Mouse (Mus musculus) heart, postnatal 0 days (tissue): ENCODE results near the gene Gm49384. TPM values are rescaled to one million over a fixed set of nuclear protein-coding genes. Genes with fewer than 3 reads are reported as not detected.

Experiments used
- ATAC-seq: fragments of 200-750 bp; cut with Nextera tagmentation; 2 replicates; pipeline ENCODE4 v1.8.0; 2017; ENCODE audit warnings: low read depth, moderate number of reproducible peaks, moderate library complexity; ENCODE audit not compliant: insufficient read depth
- DNase-seq: peaks from one replicate; pipeline ENCODE4 v3.0.0-alpha.2; 2016; ENCODE audit warnings: low spot score
- H3K27ac ChIP-seq: fragments of 300-500 bp; sonication (generic); 2 replicates; pipeline ENCODE4 v1.5.1; 2014; ENCODE audit warnings: low read depth, mild to moderate bottlenecking
- H3K27me3 ChIP-seq: fragments of 300-500 bp; sonication (generic); 2 replicates; pipeline ENCODE4 v1.6.1; 2014; ENCODE audit warnings: low read length, mixed read lengths; ENCODE audit not compliant: control insufficient read depth, insufficient read depth
- H3K36me3 ChIP-seq: fragments of 300-500 bp; sonication (generic); replicated peaks from 2 replicates; pipeline ENCODE4 v1.6.1; 2014; ENCODE audit warnings: low read length, mixed read lengths; ENCODE audit not compliant: control insufficient read depth, insufficient read depth
- H3K4me1 ChIP-seq: fragments of 300-500 bp; sonication (generic); 2 replicates; pipeline ENCODE4 v1.6.1; 2014; ENCODE audit warnings: antibody characterized with exemption; ENCODE audit not compliant: control insufficient read depth, insufficient read depth
- H3K4me2 ChIP-seq: fragments of 300-500 bp; sonication (generic); 2 replicates; pipeline ENCODE4 v1.6.1; 2014; ENCODE audit warnings: low read depth, mild to moderate bottlenecking, low read length, moderate library complexity
- H3K4me3 ChIP-seq: fragments of 300-500 bp; sonication (generic); 2 replicates; pipeline ENCODE4 v1.5.1; 2014; ENCODE audit warnings: low read depth, low read length
- H3K9ac ChIP-seq: fragments of 300-500 bp; sonication (generic); replicated peaks from 2 replicates; pipeline ENCODE4 v1.6.1; 2014; ENCODE audit warnings: low read depth, low read length, mixed read lengths
- H3K9me3 ChIP-seq: fragments of 300-500 bp; sonication (generic); replicated peaks from 2 replicates; pipeline ENCODE4 v1.6.1; 2016; ENCODE audit warnings: low read length; ENCODE audit not compliant: control insufficient read depth
- CTCF ChIP-seq: IDR thresholded peaks from 2 replicates; pipeline ENCODE4 v1.5.1; 2016; ENCODE audit warnings: antibody characterized with exemption, control low read depth, low read depth
- EP300 ChIP-seq: IDR thresholded peaks from 2 replicates; pipeline ENCODE4 v1.6.1; 2016; ENCODE audit warnings: antibody characterized with exemption, low read depth
- WGBS: fragments of 180-500 bp; shearing (Covaris S2); extraction: QIAGEN DNeasy Blood & Tissue Kit; methylation state at CpG from one replicate; pipeline ENCODE4 v1.1.7; 2014; 5-methylcytosine and 5-hydroxymethylcytosine counted together
- microRNA-seq: library from miRNA; unstranded; fragments of <30 nt; microRNA quantifications from one replicate; pipeline ENCODE4, GENCODE M21; 2016
- polyA plus RNA-seq: library from polyadenylated mRNA; unstranded; fragments of >200 nt; fragmentation: Nextera tagmentation; extraction: Ambion mirVana; gene quantifications from 2 replicates; pipeline ENCODE4 v1.2.1, GENCODE M21; 2015
- total RNA-seq: library from RNA; depleted of rRNA; stranded (reverse); fragments of >200 nt; gene quantifications from 2 replicates; pipeline ENCODE4 v1.2.3, GENCODE M21; 2014; ENCODE audit warnings: low replicate concordance; rRNA removed

Gm49384 gene
- total and polyA plus RNA-seq, 2 experiments from 2014 or later = 5.5 to 7.1 TPM

GRCm38 (mm10) chr12:69139841-69140240, 64.2 kb downstream of the Gm49384 start:
- no peak overlapping the region for H3K4me3 ChIP-seq
- no peak overlapping the region for H3K27ac ChIP-seq
- WGBS = 79% methylated on average over 7 of the region's 7 CpGs
- ATAC-seq (no peak), DNase-seq (no peak)
- TF ChIP-seq CTCF (no peak), EP300 (no peak)
- no peaks in the 10 kb centered on the region for H3K36me3 ChIP-seq
- no peaks in the 10 kb centered on the region for H3K9me3 ChIP-seq
- H3K9ac ChIP-seq = no peak overlapping the region
- no peaks in the 10 kb centered on the region for H3K4me1 ChIP-seq
- H3K4me2 ChIP-seq = no peak overlapping the region
- no peaks in the 10 kb centered on the region for H3K27me3 ChIP-seq

Small RNA genes lying within 50 kb of the gene (microRNA-seq; reads per million reads assigned to microRNA genes)
- gene Gm47287 (not detected), gene Gm47295 (1.1 reads per million)

Other genes starting within 250 kb of the Gm49384 start
- 67.6 and 219 TPM in 2 replicates for gene Rps29, start 45.1 kb downstream of the Gm49384 start, total RNA-seq
- gene Rps29, start 45.1 kb downstream of the Gm49384 start, polyA plus RNA-seq = 1,581 and 1,638 TPM in 2 replicates
- gene Lrr1, start 35.5 kb downstream of the Gm49384 start, total RNA-seq = 3.9 TPM in 1 of 2 replicates, not detected in the other
- 4.0 and 5.1 TPM in 2 replicates for gene Lrr1, start 35.5 kb downstream of the Gm49384 start, polyA plus RNA-seq
- 57.0 and 86.3 TPM in 2 replicates for gene Rpl36al, start 20.2 kb downstream of the Gm49384 start, total RNA-seq
- gene Rpl36al, start 20.2 kb downstream of the Gm49384 start, polyA plus RNA-seq = 502 and 513 TPM in 2 replicates
- 43.1 and 55.0 TPM in 2 replicates for gene Mgat2, start 20.1 kb downstream of the Gm49384 start, total RNA-seq
- 28.2 and 29.9 TPM in 2 replicates for gene Mgat2, start 20.1 kb downstream of the Gm49384 start, polyA plus RNA-seq
- gene Gm49383, start 7.2 kb downstream of the Gm49384 start, total RNA-seq = 6.3 and 13.1 TPM in 2 replicates
- 7.9 and 8.6 TPM in 2 replicates for gene Gm49383, start 7.2 kb downstream of the Gm49384 start, polyA plus RNA-seq
- gene Dnaaf2, start 5.8 kb downstream of the Gm49384 start, total RNA-seq = 1.8 and 3.7 TPM in 2 replicates
- gene Dnaaf2, start 5.8 kb downstream of the Gm49384 start, polyA plus RNA-seq = 3.8 and 4.8 TPM in 2 replicates
- gene Pole2, start 23.9 kb upstream of the Gm49384 start, total RNA-seq = 0.88 and 2.2 TPM in 2 replicates
- 5.0 and 5.2 TPM in 2 replicates for gene Pole2, start 23.9 kb upstream of the Gm49384 start, polyA plus RNA-seq
- gene Klhdc1, start 36.9 kb upstream of the Gm49384 start, total RNA-seq = 4.0 and 9.7 TPM in 2 replicates
- 19.1 and 24.9 TPM in 2 replicates for gene Klhdc1, start 36.9 kb upstream of the Gm49384 start, polyA plus RNA-seq
- 168 and 198 TPM in 2 replicates for gene Klhdc2, start 92.4 kb upstream of the Gm49384 start, total RNA-seq
- gene Klhdc2, start 92.4 kb upstream of the Gm49384 start, polyA plus RNA-seq = 128 and 134 TPM in 2 replicates
- 12.1 and 23.2 TPM in 2 replicates for gene Nemf, start 152.9 kb upstream of the Gm49384 start, total RNA-seq
- gene Nemf, start 152.9 kb upstream of the Gm49384 start, polyA plus RNA-seq = 45.7 and 45.9 TPM in 2 replicates
- 115 and 155 TPM in 2 replicates for gene Arf6, start 167.9 kb upstream of the Gm49384 start, total RNA-seq
- gene Arf6, start 167.9 kb upstream of the Gm49384 start, polyA plus RNA-seq = 32.4 and 35.6 TPM in 2 replicates
- gene Gm9887, start 168.2 kb upstream of the Gm49384 start, total RNA-seq = not detected in 2 replicates
- gene Gm9887, start 168.2 kb upstream of the Gm49384 start, polyA plus RNA-seq = 0.55 and 1.9 TPM in 2 replicates